Mouse (Mus musculus) lung, postnatal 25 days (tissue): ENCODE results near the gene Zan.
"Not testable (repeated sequence)": the region's sequence is repeated elsewhere in the genome, so short reads cannot be mapped to it uniquely, and the experiment has no call there.

Experiments
- DNase-seq: peaks from one replicate; pipeline ENCODE4 v3.0.0; 2022; ENCODE audit warnings: low spot score

The Zan gene

DNA sequence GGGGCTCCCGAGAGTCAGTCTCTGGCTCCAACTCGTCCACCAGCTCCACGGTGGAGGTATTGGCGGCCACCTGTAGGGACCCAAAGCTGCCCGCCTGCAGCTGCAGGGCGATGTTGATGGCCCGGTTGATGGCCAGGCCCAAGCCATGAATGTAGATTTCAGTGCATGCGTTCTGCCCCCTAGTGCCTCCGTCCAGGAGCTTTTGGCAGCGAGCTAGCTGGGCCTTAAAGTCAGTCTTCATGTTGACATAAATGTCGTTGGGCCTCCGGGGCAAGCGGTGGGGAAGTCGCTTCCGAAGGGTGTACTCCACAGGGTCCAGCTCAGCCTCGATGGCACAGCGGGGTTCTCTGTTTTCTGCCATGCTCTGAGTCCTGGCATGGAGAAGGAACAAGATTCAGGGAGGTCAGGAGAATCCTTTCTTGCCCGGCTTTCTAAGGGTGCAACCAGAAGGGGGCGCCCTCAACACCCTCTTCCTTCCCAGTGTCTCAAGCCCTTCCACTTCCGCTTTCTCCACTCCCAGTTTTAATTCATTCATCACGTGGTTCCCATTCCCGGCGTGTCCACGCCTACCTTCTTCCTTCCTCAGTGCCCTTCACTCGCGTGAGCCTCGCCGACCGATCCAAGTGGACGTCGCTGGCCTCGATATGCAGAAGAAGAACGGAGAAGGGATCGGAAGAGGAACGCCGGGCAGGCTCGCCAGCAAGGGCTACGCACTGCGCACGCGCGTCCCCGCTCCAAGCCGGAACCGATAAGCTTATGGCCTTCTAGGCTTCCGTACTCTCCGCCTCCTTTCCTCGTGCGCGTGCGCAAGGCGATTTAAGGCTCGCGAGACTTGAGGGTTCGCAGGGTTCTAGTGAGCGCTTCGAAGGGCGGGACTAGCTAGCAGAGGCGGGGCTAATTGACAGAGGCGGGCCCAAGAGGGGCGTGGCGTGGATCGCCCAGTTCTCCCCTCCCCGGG lies 25.1 kb upstream of the Zan start, which contains the start of gene Pop7:
Gene Pop7, minus strand, starts transcription at position 810 of the 958 bp plus-strand sequence.
- peak; percentile 100 for DNase-seq

DNA sequence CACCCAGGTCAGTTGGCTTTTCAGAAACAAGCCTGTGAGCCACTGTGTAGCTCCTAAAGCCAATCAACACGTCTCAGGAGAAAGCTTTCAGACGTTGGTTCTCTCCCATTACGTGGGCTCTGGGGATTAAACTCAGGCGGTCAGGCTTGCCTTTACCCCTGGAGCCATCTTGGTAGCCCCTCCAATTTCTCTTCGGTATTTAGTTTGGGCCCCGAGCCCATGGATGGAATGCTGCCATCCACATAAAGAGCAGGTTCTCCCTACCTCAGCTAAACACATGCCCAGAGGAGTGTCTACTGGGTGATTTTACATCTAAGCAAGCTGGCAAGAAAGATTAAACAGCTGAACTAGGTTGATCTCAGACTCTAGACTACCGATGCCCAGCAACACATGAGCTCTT lies 23.3 kb upstream of the Zan start:
- DNase-seq = no peak

DNA sequence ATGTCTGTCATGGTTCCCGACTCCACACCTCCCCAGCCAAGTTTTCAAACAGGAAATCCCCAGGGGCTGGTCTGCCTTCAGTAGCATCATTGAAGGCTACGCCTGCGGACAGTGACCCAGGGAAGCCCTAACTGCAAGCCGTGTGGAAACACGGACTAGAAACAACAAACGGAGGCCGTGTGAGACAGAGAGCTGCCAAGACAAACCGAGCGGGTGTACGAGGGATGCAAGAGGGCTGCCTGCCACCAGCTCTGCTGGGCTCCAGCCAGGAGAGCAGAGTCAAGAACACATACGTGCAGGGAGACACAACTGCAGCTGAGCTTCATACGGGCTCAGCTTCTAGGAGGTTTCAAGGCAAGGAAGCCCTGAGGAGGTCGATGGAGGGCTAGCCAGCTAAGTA lies 17.0 kb upstream of the Zan start:
- no peak for DNase-seq

DNA sequence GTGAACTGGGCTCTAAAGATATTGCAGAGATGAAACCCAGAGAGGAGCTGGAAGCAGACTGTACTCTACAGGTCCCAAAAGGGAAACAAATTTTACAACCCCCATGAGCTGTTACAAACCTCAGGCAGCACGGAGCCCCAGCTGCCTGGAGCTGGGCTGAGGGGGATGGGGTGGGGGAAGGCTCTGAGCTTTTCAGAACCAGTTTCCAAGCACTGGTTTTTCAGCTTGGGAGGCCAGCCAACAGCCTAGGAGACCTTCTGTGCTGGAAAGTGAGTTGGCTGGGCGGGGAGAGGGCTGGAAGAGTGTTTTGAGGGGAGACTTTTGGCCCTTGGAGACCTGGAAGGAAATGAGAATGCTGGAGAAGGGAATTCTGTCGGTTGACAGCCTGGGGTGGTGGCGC lies 14.7 kb upstream of the Zan start:
- no peak for DNase-seq

DNA sequence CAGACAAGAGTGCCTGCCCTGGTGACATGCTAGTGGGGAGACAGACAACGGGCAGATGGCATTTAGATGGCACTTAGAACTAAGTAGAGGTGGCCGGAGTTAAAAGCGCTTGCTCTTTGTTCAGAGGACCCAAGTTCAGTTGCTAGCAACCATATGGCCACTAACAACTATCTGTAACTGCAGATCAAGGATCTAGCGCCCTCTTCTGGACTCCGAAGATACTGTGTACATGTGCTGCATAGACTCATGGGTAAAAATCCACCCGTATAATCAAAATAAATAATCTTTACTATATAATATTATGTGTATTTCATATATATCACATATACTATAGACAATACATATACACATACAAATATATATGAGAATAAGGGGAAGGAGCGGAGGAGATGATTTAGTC lies 10.8 kb upstream of the Zan start:
- no peak for DNase-seq

DNA sequence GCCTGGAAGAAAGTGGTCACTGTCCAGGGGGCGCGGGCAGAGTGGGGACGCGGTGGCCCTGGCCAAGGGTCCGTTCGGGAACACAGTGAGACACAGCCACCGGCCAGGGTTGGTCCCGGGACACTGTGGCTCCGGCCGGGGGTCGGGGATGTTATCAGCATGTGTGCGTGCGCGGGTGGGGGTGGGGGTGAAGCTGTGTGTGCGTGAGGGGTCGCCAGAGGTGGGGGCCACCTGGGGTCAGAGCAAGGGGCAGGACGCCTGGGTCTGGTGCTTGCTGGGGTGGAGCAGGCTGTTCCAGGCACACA lies 8.9 kb upstream of the Zan start:
- DNase-seq = no peak

DNA sequence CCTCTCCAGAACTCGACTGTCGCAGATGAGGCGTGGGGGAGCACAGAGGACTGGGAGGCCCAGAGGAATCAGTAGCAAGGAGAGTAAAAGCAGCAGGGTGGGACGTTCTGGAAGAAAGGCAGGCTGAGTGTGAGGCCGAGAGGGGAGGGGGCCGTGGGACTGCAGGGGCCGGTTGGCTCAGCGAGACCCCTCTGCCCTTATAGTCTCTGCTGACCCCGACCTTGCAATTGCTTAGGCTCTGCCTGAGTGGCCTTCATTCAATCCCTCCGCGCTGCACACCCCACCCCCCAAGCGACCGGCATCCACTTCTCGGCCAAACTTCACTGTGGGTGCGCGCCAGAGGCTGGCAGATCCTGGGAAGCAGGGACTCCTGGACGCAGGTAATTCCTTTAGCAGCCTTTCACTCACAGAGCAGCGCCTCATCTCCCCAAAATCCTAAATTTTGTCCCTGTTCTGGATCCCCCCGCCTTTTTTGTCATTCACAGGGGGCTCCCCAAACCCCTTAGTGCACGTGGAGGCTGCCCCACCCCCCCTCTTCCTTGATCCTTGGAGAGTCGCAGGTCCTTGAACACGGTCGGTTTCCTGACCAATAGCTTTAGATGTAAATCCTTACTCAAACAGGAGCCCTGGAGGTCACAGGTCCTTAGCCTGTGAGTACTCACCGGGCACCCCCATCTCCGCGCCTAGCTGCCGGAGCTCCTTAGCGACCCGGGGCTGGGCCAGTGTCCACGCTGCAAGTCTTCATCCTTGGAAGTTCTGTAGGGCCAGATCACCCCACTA lies 8.4 kb upstream of the Zan start:
- DNase-seq = no peak

DNA sequence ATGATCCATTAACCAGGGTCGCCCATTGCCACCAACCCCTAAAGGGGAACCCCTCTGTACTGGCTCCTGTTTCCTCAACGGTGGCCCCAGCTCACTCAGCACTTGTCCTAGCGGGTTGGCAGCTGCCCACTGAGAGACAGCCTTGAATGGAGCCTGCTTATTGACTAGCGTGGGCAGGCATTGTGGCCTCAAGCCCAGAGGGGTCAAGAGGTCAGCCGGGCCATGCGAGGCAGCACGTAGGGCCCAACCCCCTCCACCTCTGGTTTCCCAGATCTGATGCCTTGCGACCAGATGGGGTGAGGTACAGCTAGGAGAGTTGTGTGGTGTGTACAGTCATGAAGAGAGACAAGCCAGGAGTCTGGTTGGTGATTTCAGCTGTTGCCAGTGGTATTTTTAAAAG lies 5.0 kb upstream of the Zan start:
- no peak for DNase-seq

DNA sequence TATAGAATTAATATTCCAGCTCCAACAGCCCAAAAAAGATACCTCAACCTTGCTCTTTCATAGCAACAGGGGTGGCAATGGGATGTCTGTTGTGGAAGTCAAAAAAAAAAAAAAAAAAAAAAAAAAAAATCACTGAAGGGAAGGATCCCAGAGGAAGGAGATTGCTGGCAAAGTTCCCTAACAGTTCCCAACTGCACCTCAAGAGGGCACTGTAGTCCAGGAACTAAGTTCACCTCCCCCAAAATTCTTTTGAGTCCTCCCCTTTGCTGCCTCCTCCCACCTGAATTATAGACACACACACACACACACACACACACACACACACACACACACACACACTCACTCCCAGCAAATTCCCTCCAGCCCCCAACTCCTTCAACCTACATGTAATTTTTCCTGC lies 4.3 kb upstream of the Zan start:
- DNase-seq = peak; percentile 79

DNA sequence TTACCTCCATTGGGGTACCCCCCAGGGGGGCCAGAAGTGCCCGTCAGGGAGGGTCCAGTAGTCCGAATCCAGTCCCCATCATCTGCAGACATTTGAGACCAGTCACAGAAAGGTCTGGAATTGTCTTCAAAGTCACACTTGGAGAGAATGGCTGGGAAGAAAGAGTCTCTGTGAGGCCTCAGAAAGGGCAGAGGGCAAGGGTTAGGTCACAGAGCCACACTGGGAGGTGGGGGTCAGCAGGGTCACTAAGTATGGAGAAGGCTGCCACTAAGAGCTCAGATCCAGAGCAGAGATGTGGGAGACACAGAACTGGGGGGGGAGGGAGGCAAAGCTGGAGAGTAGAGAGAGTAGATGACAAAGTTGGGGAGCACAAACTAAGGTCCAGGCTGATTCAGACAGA lies 2.5 kb downstream of the Zan start:
- DNase-seq = no peak

DNA sequence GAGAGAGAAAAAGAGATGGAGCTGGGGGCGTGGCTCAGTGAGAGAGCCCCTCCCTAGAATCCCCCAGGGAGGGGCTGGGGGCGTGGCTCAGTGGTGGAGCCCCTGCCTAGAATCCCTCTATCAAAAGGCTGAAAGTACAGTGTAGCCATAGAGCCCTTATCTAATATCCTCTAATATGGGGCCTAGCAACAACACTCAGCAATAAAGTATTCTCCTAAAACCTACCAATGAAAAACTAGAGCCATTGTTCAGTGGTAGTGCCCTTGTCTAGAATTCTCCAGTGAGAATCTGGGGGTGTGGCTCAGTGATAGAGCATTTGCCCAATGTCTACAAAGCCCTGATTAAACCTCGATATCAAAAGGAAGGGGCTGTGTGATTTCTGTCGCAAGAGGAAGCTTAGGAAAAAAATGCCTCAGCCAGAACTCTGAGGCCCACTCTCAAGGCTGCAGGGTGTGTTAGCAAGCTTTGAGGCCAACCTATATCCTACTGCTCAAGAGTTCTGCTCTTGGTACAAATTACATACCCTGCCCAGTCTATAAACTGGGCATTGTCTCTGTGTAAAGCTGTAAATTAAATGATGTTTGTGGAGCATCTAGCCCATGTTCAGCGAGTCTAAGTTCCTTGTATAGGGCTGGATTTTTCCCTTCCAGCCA lies 4.5 kb downstream of the Zan start:
- DNase-seq = no peak

DNA sequence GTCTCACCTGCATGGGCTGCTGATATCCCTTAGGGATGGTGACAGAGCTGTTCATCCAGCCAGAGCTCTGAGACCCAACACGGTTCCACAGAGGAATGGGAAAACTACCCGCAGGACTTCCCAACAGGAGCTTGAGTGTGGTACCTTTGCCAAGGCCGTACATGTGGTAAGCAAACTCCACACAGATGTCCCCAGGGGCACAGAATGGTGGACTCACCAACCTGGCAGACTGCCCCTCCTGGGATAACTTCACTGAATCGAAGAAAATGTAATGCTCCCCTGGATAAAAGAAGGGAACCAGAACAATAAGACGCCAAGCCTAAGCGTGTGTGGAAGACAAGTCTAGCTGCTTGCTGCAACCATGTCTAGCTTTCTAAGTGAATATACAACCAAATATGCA lies 9.9 kb downstream of the Zan start:
- no peak for DNase-seq

DNA sequence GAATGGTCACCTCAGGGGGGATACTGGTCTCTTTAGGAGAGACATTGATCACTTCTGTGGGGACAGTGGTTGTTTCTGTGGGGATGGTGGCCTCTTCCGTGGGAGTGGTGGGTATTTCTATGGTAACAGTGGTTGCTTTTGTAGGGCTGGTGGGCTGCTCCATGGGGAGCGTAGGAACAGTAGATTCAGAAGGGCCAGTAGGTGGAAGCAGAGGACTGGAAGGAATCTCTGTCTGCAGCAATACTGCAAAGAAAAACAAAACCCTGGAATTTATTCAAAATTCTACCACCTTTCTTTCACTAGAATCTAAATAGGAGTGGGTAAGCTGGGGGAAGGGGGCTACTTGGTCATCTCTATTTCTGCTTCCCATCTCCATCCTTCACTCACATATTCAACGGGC lies 11.8 kb downstream of the Zan start:
- no peak for DNase-seq

DNA sequence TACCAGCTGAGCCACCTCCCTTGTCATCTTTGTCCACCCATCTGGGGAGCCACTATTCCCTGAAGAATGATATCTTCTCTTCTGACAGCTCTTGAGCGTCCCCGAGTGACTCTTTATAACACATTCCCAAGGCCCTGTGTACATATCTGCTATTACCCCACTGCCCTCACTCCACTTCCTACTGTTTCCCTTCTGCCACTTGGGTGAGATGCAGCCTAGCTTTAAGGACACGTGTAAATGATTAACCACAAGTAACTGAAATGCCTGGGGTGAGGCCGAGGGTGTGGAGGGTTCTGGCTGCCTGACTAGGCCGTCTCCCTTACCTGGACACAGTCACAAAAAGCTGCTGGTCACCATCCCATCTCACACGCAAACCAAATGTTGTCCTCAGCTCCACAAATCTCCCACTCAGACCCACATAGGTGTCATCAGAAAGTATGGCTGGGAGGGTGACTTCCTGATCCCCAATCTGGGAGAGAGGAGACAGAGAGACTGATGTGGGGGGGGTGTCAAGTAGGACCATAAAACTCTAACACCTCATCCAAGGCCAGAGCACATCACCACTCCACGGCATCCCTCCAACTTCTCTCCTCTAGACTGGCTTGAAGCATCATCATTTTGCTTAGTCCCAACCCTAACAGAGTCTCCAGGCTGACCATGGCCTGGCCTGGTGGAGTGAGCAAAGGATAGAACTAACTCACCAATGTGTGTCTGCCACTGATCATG lies 20.8 kb downstream of the Zan start:
- peak; percentile 81 for DNase-seq

DNA sequence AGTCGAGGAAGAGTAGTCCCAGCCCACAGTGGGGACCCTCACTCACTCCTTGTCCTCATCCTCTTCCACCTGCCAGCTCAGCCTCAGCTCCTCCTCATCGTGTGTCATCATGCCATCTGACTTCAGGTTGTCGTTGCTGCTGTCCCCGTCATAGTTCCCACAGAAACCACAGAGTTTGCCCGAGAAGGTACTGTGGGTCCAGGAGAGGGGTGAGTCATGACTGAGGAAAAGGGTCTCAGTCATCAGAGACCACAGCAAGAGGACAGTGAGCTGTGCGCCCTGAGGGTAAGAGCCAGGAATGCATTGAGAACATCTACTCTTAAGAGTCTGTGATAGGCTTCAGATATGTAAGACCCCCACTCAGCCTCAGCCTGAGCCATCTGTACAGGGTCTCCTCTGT lies 21.7 kb downstream of the Zan start:
- DNase-seq = no peak

DNA sequence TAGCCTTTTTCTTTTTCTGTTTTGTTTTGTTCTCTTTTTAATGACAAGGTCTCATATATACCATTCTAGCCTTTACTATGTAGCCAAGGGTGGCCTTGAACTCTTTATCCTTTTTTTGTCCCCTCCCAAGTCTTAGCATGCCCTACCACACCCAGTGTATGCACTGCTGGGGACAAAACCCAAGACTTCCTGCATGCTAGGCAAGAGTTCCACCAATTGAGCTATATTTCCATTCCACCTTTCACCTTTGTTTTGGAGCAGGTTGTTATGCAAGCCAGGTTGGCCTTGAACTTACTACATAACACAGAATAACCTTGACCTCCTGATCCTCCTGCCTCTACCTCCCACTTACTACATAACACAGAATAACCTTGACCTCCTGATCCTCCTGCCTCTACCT lies 31.3 kb downstream of the Zan start:
- DNase-seq = no peak

DNA sequence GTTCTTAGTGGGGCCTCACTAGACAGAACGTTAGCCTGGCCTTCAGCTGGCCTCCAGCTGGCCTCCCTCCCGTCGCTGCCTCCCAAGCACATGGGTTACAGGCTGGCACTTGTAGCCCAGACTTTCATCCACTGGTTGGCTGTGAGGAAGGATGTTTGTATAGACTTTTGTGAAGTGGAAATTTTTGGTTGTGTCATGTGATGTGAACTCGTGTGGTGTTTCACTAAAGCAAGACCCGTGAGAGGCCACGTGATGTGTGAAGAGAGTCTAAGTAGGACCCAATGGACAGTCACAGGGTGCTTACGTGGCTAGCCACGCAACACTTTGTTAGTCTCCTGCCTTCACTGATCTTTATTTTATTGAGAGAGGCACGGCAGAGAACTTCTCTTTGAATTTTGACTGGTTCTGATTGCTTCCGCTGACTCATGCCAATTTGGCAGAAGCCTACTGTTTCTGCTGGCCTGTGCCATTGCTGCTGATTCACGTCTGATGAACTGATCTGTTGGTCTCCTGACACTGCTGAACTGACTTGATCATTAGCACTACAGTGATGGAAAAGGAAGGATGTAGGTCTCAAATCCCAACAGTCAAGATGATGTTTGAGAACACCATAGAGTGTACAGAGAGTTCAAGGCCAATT lies 36.5 kb downstream of the Zan start:
- peak; percentile 80 for DNase-seq

DNA sequence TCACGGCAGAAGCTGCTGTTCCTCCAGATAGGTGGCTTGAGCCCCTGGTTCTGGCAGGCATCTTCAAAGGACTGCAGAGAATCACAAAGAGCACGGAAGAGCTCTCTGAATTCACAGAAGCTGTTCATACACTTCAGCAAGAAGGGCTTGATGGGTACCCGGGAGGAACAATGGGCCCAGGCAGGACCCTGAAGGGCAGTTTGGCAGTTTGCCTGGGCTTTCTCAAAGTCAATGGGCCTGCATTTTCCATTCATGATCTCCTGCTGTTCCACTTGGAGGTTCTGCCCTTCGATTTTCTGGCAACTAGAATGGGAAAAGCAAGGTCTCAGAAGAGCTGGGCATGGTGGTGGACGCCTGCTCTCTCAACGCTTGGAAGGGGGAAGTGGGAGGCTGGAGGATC lies 43.0 kb downstream of the Zan start:
- no peak for DNase-seq

DNA sequence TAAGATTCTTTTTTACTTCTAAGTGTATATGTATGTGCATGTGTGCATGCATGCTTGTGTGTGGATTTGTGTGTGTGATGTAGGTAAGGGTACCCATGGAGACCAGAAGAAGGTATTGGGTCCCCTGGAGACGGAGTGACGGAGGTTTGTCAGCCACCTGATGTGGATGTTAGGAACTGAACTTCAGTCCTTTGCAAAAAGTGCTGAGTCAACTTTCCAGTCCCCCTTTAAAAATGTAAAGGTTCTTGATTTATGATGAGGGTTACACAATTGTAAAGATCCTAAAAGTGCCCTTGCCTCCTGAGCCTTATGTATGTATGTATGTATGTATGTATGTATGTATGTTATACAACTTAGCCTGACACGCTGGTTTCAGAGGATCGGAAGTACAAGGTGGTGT lies 46.5 kb downstream of the Zan start:
- DNase-seq = not testable (repeated sequence)

DNA sequence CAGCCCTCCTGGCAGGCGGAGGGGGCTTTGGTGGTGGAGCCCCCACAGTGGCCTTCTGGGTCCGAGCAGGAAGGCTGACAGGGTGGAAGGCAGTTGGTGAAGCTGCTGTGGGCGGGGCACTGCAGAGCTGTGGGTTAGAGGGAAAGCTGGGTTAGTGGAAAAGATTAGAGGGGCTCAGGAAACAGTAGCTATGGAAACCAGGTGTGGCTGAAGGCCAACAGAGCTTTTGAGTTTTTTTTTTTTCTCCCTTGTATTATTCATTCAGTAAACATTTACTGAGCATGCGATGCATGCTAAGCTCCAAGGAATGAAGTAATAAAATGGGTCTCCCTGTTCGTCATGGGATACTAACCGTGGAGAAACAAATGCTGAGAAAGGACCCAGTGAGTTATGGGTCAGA lies 51.2 kb downstream of the Zan start:
- DNase-seq = no peak

DNA sequence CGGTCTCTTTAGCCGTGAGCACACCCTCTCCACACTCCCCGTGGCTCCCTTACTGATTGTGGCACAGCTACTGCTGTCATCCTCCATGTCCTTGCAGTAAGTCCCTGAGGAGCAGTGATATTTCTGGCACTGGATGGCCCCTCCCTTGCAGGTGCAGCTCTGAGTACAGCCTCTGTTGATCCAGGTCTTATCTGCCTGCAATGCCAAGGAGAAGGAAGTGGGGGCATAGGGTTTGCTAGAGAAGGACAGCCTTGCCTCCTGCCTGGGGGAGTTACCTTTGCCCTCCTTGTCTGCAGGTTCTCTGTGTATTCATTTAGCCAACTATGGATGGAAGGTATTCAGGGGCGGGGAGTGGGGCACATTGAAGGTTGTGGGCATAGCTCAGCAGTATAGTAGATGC lies 57.0 kb downstream of the Zan start:
- DNase-seq = no peak

DNA sequence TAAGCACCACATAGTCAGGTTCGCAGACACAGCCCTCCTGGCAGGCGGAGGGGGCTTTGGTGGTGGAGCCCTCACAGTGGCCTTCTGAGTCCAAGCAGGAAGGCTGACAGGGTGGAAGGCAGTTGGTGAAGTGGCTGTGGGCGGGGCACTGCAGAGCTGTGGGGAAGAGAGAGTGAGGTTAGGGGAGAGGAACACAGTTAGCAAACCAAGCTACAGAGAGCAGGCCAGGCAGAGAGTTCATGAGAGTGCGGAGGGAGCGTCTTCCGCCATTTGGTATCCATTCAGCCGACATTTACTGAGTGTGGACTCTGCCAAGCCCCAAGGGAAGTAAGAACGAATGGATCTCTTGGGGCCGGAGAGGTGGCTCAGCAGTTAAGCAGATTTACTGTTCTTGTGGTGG lies 57.8 kb downstream of the Zan start:
- DNase-seq = peak; percentile 19
